Mouse (Mus musculus) liver, postnatal 0 days (tissue): ENCODE data around the gene Sgpp1.

Experiments
- CTCF ChIP-seq: sonication (generic); IDR thresholded peaks from 2 replicates; pipeline ENCODE4 v1.5.1; 2016; ENCODE audit warnings: antibody characterized with exemption, low read depth
- EP300 ChIP-seq: IDR thresholded peaks from 2 replicates; pipeline ENCODE4 v1.6.1; 2016; ENCODE audit warnings: antibody characterized with exemption, low read depth, mild to moderate bottlenecking

GRCm38 (mm10) chr12:75683598-75683997, 51.9 kb downstream of the Sgpp1 start:
- TF ChIP-seq EP300: no peak
- TF ChIP-seq CTCF: no peak
